Mouse (Mus musculus): ENCODE data around the gene Paqr8. TPM values are rescaled to one million over a fixed set of nuclear protein-coding genes. Genes with fewer than 3 reads are reported as not detected.

Paqr8 gene
- total and polyA plus RNA-seq, 2 experiments from 2014 or later = 1.1 to 8.7 TPM

- TF ChIP-seq EP300 (IDR thresholded peaks at IDR 0.05; ENCODE audit: low read depth) (no peak), CTCF (IDR thresholded peaks at IDR 0.05; ENCODE audit: low read depth) (no peak)
- Histone ChIP-seq H3K36me3 (replicated peaks; ENCODE audit: control insufficient read depth, insufficient read depth, low read length) (no peaks in the 10 kb centered on the region), H3K9me3 (replicated peaks; ENCODE audit: control insufficient read depth, low read length) (no peaks in the 10 kb centered on the region), H3K4me2 (ENCODE audit: low read depth, low read length) (no peak overlapping the region), H3K27ac (ENCODE audit: low read depth) (no peak overlapping the region), H3K4me1 (ENCODE audit: control insufficient read depth, insufficient read depth) (no peaks in the 10 kb centered on the region), H3K4me3 (ENCODE audit: low read depth, low read length) (no peak overlapping the region), H3K9ac (replicated peaks; ENCODE audit: low read depth, low read length) (no peak overlapping the region), H3K27me3 (ENCODE audit: control insufficient read depth, insufficient read depth, low read length) (no peaks in the 10 kb centered on the region)
- WGBS = 68% methylated on average over 4 of the region's 4 CpGs
- peak; percentile 24; the same call in 1 of the 2 replicates for ATAC-seq (ENCODE audit: insufficient read depth, low read depth)
- no peak for DNase-seq (ENCODE audit: low spot score)
These were observed 11.0 kb upstream of the Paqr8 start for GRCm38 (mm10) chr1:20879361-20879760.

- Histone ChIP-seq H3K27me3 (ENCODE audit: control insufficient read depth, insufficient read depth, low read length) (no peaks in the 10 kb centered on the region), H3K27ac (ENCODE audit: low read depth) (no peak overlapping the region), H3K36me3 (replicated peaks; ENCODE audit: control insufficient read depth, insufficient read depth, low read length) (no peaks in the 10 kb centered on the region), H3K4me3 (ENCODE audit: low read depth, low read length) (no peak overlapping the region), H3K9ac (replicated peaks; ENCODE audit: low read depth, low read length) (no peak overlapping the region), H3K4me1 (ENCODE audit: control insufficient read depth, insufficient read depth) (no peaks in the 10 kb centered on the region), H3K4me2 (ENCODE audit: low read depth, low read length) (no peak overlapping the region), H3K9me3 (replicated peaks; ENCODE audit: control insufficient read depth, low read length) (no peaks in the 10 kb centered on the region)
- TF ChIP-seq EP300 (IDR thresholded peaks at IDR 0.05; ENCODE audit: low read depth) (no peak), CTCF (IDR thresholded peaks at IDR 0.05; ENCODE audit: low read depth) (no peak)
- DNase-seq (ENCODE audit: low spot score) = no peak
- WGBS = 70% methylated on average over 4 of the region's 4 CpGs
- ATAC-seq (ENCODE audit: insufficient read depth, low read depth) = no peak
These were observed 7.3 kb upstream of the Paqr8 start for GRCm38 (mm10) chr1:20883079-20883478.

GRCm38 (mm10) chr1:20889677-20890403 lies 566 bp upstream of the Paqr8 start:
- no peak for DNase-seq (ENCODE audit: low spot score)
- Histone ChIP-seq H3K4me1 (ENCODE audit: control insufficient read depth, insufficient read depth) (no peaks in the 10 kb centered on the region), H3K9ac (replicated peaks; ENCODE audit: low read depth, low read length) (peak overlapping the region; percentile 49; the same call in 1 of the 2 replicates), H3K4me3 (ENCODE audit: low read depth, low read length) (peak overlapping the region; percentile 67), H3K4me2 (ENCODE audit: low read depth, low read length) (peak overlapping the region; percentile 70), H3K27me3 (ENCODE audit: control insufficient read depth, insufficient read depth, low read length) (no peaks in the 10 kb centered on the region), H3K36me3 (replicated peaks; ENCODE audit: control insufficient read depth, insufficient read depth, low read length) (no peaks in the 10 kb centered on the region), H3K27ac (ENCODE audit: low read depth) (no peak overlapping the region), H3K9me3 (replicated peaks; ENCODE audit: control insufficient read depth, low read length) (no peaks in the 10 kb centered on the region)
- TF ChIP-seq CTCF (IDR thresholded peaks at IDR 0.05; ENCODE audit: low read depth) = no peak
- no peak for TF ChIP-seq EP300 (IDR thresholded peaks at IDR 0.05; ENCODE audit: low read depth)
- WGBS = 28% methylated on average over 16 of the region's 16 CpGs
- no peak for ATAC-seq (ENCODE audit: insufficient read depth, low read depth)

GRCm38 (mm10) chr1:20890941-20891399 lies 564 bp downstream of the Paqr8 start:
- peak; percentile 64 for ATAC-seq (ENCODE audit: insufficient read depth, low read depth)
- H3K36me3 ChIP-seq (replicated peaks; ENCODE audit: control insufficient read depth, insufficient read depth, low read length) = no peaks in the 10 kb centered on the region

DNA sequence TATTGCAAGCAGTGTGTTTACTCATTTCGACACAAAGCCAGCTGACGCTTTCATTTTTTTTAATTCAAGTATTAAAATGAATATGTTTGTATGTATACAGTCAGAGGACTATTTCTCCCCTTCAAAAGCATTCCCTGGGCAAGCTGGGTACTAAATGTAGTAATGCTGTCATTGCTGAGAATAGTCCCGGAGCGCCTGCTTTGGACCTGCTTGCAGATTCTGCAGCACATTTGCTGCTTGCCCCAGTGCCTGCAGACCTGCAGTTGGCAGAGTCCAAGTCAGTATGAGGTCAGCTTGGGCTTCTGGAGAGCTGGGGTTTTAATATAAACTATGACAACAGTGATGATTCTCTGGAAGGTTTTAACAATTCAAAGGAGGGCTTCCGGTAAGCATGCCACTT lies 2.7 kb downstream of the Paqr8 start:
- no peaks in the 10 kb centered on the region for H3K9me3 ChIP-seq (replicated peaks; ENCODE audit: control insufficient read depth, low read length)
- no peaks in the 10 kb centered on the region for H3K27me3 ChIP-seq (ENCODE audit: control insufficient read depth, insufficient read depth, low read length)
- ATAC-seq (ENCODE audit: insufficient read depth, low read depth) = no peak
- no peak overlapping the region for H3K4me3 ChIP-seq (ENCODE audit: low read depth, low read length)
- H3K4me2 ChIP-seq (ENCODE audit: low read depth, low read length) = no peak overlapping the region
- H3K36me3 ChIP-seq (replicated peaks; ENCODE audit: control insufficient read depth, insufficient read depth, low read length) = no peaks in the 10 kb centered on the region
- H3K9ac ChIP-seq (replicated peaks; ENCODE audit: low read depth, low read length) = no peak overlapping the region
- no peak overlapping the region for H3K27ac ChIP-seq (ENCODE audit: low read depth)
- no peak for TF ChIP-seq EP300 (IDR thresholded peaks at IDR 0.05; ENCODE audit: low read depth)
- no peak for TF ChIP-seq CTCF (IDR thresholded peaks at IDR 0.05; ENCODE audit: low read depth)
- no peaks in the 10 kb centered on the region for H3K4me1 ChIP-seq (ENCODE audit: control insufficient read depth, insufficient read depth)
- no peak for DNase-seq (ENCODE audit: low spot score)
- WGBS = 76% methylated on average over 5 of the region's 5 CpGs

More at GRCm38 (mm10) chr1:20890941-20891399, 564 bp downstream of the Paqr8 start:
- TF ChIP-seq CTCF (IDR thresholded peaks at IDR 0.05; ENCODE audit: low read depth) (peak; percentile 56), EP300 (IDR thresholded peaks at IDR 0.05; ENCODE audit: low read depth) (no peak)
- Histone ChIP-seq H3K9ac (replicated peaks; ENCODE audit: low read depth, low read length) (peak overlapping the region; percentile 49), H3K27ac (ENCODE audit: low read depth) (no peak overlapping the region), H3K4me2 (ENCODE audit: low read depth, low read length) (peak overlapping the region; percentile 70), H3K4me3 (ENCODE audit: low read depth, low read length) (peak overlapping the region; percentile 67), H3K4me1 (ENCODE audit: control insufficient read depth, insufficient read depth) (no peaks in the 10 kb centered on the region), H3K27me3 (ENCODE audit: control insufficient read depth, insufficient read depth, low read length) (no peaks in the 10 kb centered on the region), H3K9me3 (replicated peaks; ENCODE audit: control insufficient read depth, low read length) (no peaks in the 10 kb centered on the region)
- WGBS = under 1% methylated on average over 20 of the region's 20 CpGs
- no peak for DNase-seq (ENCODE audit: low spot score)

Data from heart, postnatal 0 days (tissue).